Mouse (Mus musculus) thymus, adult 2 months (tissue): ENCODE results near the gene Col4a4. TPM values are rescaled to one million over a fixed set of nuclear protein-coding genes. Genes with fewer than 3 reads are reported as not detected.

Source experiments
- DNase-seq: peaks from one replicate; pipeline ENCODE4 v3.0.0; 2021
- H3K27ac ChIP-seq: fragments of 200-500 bp; 2 replicates; pipeline ENCODE4 v1.5.1; 2012; ENCODE audit warnings: low read length, control low read depth; ENCODE audit not compliant: control insufficient read depth, insufficient read depth
- H3K27me3 ChIP-seq: fragments of 200-500 bp; 2 replicates; pipeline ENCODE4 v1.6.1; 2012; ENCODE audit warnings: mild to moderate bottlenecking, low read length, moderate library complexity, mixed read lengths; ENCODE audit not compliant: control insufficient read depth, insufficient read depth
- H3K36me3 ChIP-seq: fragments of 200-500 bp; 2 replicates; pipeline ENCODE4 v1.6.1; 2012; ENCODE audit warnings: mild to moderate bottlenecking, low read length, moderate library complexity; ENCODE audit not compliant: control insufficient read depth, insufficient read depth
- H3K4me1 ChIP-seq: fragments of 200-500 bp; replicated peaks from 2 replicates; pipeline ENCODE4 v1.6.1; 2012; ENCODE audit warnings: low read length; ENCODE audit not compliant: control insufficient read depth, insufficient read depth
- H3K4me3 ChIP-seq: fragments of 200-500 bp; 2 replicates; pipeline ENCODE4 v1.5.1; 2012; ENCODE audit warnings: mild to moderate bottlenecking, low read length, control low read depth, moderate library complexity; ENCODE audit not compliant: control insufficient read depth, insufficient read depth
- CTCF ChIP-seq: fragments of 200-500 bp; IDR thresholded peaks from 2 replicates; pipeline ENCODE4 v1.5.1; 2012; ENCODE audit warnings: mild to moderate bottlenecking, control low read depth, low read length, moderate library complexity, borderline replicate concordance; ENCODE audit not compliant: control insufficient read depth, poor library complexity, insufficient read depth; ENCODE audit errors: extremely low read depth
- POLR2A ChIP-seq: fragments of 200-500 bp; IDR thresholded peaks from 2 replicates; pipeline ENCODE4 v1.6.1; 2012; ENCODE audit warnings: mild to moderate bottlenecking, low read length, control low read depth, moderate library complexity; ENCODE audit not compliant: control insufficient read depth, poor library complexity, insufficient read depth; ENCODE audit errors: extremely low read depth
- WGBS: fragments of 180-500 bp; shearing (Covaris S2); methylation state at CpG from one replicate; pipeline ENCODE4 v1.1.7; 2018; 5-methylcytosine and 5-hydroxymethylcytosine counted together
- polyA plus RNA-seq: library from polyadenylated mRNA; depleted of rRNA; stranded (reverse); fragments of >200 nt; gene quantifications from 2 replicates; pipeline ENCODE4 v1.2.3, GENCODE M21; 2012

The Col4a4 gene
- polyA plus RNA-seq, 1 experiment: 0.23 TPM

DNA sequence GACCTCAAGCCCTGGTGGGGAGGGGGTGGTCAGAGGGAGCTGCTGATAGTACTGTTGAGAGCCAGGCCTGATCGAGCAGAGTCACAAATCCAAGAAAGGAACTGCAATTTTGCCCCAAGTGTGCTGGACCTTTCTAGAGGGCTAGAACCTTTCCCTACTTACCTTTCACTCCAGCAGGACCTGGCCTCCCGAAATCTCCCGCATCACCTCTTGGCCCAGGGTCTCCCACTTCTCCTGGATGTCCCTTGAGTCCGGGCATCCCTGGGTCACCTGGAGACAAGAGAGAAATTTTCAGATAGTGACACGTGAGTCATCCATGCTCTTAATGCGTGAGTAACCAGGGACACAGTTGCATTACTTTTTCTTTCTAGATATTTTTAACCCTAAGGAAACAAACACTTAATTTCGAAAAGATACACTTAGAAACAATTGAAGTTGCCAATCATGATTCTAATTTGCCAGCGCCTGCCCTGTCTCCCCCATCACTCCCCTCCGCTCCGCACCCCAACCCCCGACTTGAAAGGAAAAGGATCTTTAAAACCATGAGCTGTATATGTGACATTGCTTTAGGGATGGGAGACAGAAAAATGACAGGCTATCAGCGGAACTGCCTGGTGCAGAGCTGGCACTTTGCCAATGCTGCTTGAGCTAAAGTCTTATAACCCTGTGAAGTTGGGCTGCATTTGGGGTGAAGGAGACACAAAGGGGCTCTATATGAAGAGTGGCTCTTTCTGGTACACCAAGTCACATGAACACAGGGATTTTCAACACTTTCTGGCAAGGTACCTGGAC lies 106.8 kb downstream of the Col4a4 start:
- no peak overlapping the region for H3K27ac ChIP-seq
- TF ChIP-seq CTCF (no peak), POLR2A (no peak)
- 89% methylated on average over 12 of the region's 12 CpGs for WGBS

DNA sequence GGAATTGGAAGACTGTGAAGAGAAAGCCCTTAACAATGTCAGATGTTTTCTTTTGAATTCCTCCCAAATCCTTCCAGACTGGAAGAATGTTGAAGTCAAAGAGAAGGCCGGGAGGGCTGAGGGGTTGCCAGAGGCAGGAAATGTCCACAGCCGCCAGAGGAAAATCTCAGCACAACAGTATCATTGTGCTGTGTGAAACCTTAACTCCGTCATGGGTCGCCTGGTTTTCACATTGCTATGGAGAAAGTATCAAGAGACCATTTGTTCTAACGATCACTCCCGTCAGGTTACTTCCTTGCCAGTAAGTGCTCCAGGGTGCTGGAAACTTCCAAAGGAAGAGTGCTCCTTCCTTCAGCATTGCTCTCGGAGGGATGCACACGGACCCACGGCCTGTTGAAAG lies 109.9 kb downstream of the Col4a4 start:
- Histone ChIP-seq H3K27me3 (no peaks in the 10 kb centered on the region), H3K27ac (no peak overlapping the region), H3K4me3 (no peak overlapping the region), H3K36me3 (no peaks in the 10 kb centered on the region), H3K4me1 (no peaks in the 10 kb centered on the region)
- TF ChIP-seq POLR2A (no peak), CTCF (no peak)
- no peak for DNase-seq
- 40% methylated on average over 9 of the region's 9 CpGs for WGBS

More for the DNA sequence above, 106.8 kb downstream of the Col4a4 start:
- Histone ChIP-seq H3K4me1 (no peaks in the 10 kb centered on the region), H3K27me3 (no peaks in the 10 kb centered on the region), H3K36me3 (no peaks in the 10 kb centered on the region), H3K4me3 (no peak overlapping the region)
- DNase-seq: no peak

- TF ChIP-seq POLR2A: no peak
- Histone ChIP-seq H3K27ac (no peak overlapping the region), H3K27me3 (no peaks in the 10 kb centered on the region), H3K4me1 (no peaks in the 10 kb centered on the region), H3K36me3 (no peaks in the 10 kb centered on the region), H3K4me3 (no peak overlapping the region)
- DNase-seq: no peak
- WGBS: 59% methylated on average over 11 of the region's 11 CpGs
Measured at GRCm38 (mm10) chr1:82476256-82476655, 110.4 kb downstream of the Col4a4 start.

- Histone ChIP-seq H3K27me3 (no peaks in the 10 kb centered on the region), H3K36me3 (no peaks in the 10 kb centered on the region), H3K4me3 (no peak overlapping the region), H3K27ac (no peak overlapping the region), H3K4me1 (no peaks in the 10 kb centered on the region)
- 91% methylated on average over 4 of the region's 4 CpGs for WGBS
- TF ChIP-seq POLR2A: no peak
- DNase-seq: no peak
Measured at GRCm38 (mm10) chr1:82475821-82476220, 110.8 kb downstream of the Col4a4 start.

GRCm38 (mm10) chr1:82475254-82475653 lies 111.4 kb downstream of the Col4a4 start:
- TF ChIP-seq CTCF (no peak), POLR2A (no peak)
- H3K27ac ChIP-seq: no peak overlapping the region
- H3K27me3 ChIP-seq: no peaks in the 10 kb centered on the region
- no peaks in the 10 kb centered on the region for H3K36me3 ChIP-seq
- 77% methylated on average over 5 of the region's 5 CpGs for WGBS
- H3K4me3 ChIP-seq: no peak overlapping the region
- no peak for DNase-seq
- H3K4me1 ChIP-seq: no peaks in the 10 kb centered on the region

DNA sequence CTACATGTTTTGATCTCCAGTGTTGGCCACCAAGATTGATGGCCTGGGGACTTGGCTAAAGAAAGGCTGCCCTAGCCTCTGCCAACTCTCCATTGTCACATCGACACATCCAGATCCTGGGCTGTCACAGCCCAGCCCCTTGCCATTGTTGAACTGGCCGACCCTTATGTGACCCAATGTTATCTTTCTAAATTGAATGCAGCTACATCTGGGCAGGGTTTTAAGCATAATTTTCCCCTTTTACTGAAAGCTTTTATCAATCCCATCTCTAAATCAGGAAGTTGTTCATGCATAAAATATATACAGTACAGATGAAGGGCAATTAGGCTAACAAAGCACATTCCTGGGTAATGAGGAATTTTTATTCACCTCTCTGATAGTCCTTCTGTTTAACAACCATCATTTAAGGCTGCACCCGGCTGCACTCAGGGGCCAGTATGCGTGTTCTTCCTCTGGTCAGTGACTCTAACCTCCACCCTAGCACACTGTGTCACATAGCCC lies 112.1 kb downstream of the Col4a4 start:
- 39% methylated on average over 4 of the region's 4 CpGs for WGBS
- Histone ChIP-seq H3K4me1 (no peaks in the 10 kb centered on the region), H3K36me3 (no peaks in the 10 kb centered on the region), H3K4me3 (no peak overlapping the region), H3K27ac (no peak overlapping the region), H3K27me3 (no peaks in the 10 kb centered on the region)
- DNase-seq: no peak
- TF ChIP-seq CTCF: no peak
- no peak for TF ChIP-seq POLR2A

DNA sequence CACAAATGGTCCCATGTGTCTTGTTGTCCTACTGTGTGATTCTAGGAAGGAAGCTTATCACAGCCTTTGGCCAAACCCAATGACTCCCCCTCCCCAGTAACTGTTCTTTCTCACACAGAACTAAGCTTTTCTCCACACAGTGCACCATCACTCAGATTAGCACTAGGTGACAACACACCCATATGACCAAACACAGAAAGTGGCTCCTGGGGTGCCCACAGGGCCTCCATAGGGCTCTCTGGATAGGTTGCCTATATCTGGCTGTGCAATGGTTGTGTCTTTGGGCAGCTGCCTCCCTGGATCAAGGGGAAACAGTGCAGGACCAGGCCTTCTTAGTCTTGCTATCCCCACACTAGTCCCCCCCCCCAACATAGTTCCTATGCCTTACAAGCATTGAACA lies 113.2 kb downstream of the Col4a4 start:
- Histone ChIP-seq H3K27ac (no peak overlapping the region), H3K36me3 (no peaks in the 10 kb centered on the region), H3K4me3 (no peak overlapping the region), H3K4me1 (no peaks in the 10 kb centered on the region), H3K27me3 (no peaks in the 10 kb centered on the region)
- DNase-seq: no peak
- TF ChIP-seq POLR2A (no peak), CTCF (no peak)
